Mouse (Mus musculus) small intestine, adult 2 months (tissue): ENCODE measurements around the gene Higd1c.

Source experiments
- CTCF ChIP-seq: fragments of 200-500 bp; IDR thresholded peaks from 2 replicates; pipeline ENCODE4 v1.5.1; 2012; ENCODE audit warnings: low read depth, mild to moderate bottlenecking, control low read depth, inconsistent platforms, low read length, moderate library complexity, mixed read lengths; ENCODE audit not compliant: insufficient replicate concordance, insufficient read length; ENCODE audit errors: extremely low read depth
- POLR2A ChIP-seq: fragments of 200-500 bp; IDR thresholded peaks from 2 replicates; pipeline ENCODE4 v1.6.1; 2012; ENCODE audit warnings: low read depth, mild to moderate bottlenecking, control low read depth, inconsistent platforms, low read length, moderate library complexity

- TF ChIP-seq POLR2A, result no peak
- no peak for TF ChIP-seq CTCF
Measured at GRCm38 (mm10) chr15:100380104-100380503, 15.8 kb downstream of the Higd1c start.
